Comparison of ENCODE assay signal across 12 mouse cellular contexts in the genomic region with DNA sequence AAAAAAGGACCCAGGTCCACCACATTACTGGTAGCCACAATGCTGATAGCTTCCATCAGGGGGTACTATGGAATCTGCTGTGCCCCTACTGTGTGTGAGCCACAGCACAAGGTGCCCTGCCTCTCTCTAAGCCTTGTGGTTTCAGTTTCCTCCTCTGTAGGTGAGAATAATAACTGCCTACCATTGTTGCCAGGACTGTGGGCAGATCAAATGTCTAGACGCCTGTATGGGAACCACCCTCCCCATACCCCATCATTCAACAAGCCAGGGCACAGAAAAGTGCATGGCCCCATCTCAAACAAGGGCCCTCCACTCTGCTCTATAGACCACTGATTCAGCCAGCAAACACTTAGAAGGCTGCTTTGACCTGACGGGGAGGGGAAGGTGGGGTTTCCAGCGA.
DNase-seq lines count a peak whose midpoint lies in the region; ATAC-seq and TF ChIP-seq lines count a peak whose summit lies in the region.
"Had no signal": no experiment of that assay in that cellular context is flagged by ENCODE, and none has a peak within 500 bp of the region (broad histone marks: within the 10 kb centered on the region; RNA-seq: fewer than 3 reads in every experiment).

No protein-coding gene starts in this region.

- peaks cover 72% of the 10 kb centered on the region for H3K4me1 ChIP-seq in hindbrain, embryonic 10.5 days (replicated peaks)
- peaks cover 49% of the 10 kb centered on the region for H3K4me1 ChIP-seq in hindbrain, embryonic 16.5 days (ENCODE audit: control insufficient read depth, insufficient read depth, low read depth, low read length)
- peaks cover 66% of the 10 kb centered on the region for H3K4me1 ChIP-seq in forebrain, embryonic 15.5 days
- H3K4me1 ChIP-seq in midbrain, embryonic 13.5 days (replicated peaks): peaks cover 71% of the 10 kb centered on the region
- 0 out of 2 replicates have a peak, but pooled peaks cover 3% of the 10 kb centered on the region for H3K4me1 ChIP-seq in stomach, postnatal 0 days (replicated peaks; ENCODE audit: control insufficient read depth, insufficient read depth)

- H3K9ac ChIP-seq in hindbrain, embryonic 16.5 days (ENCODE audit: low read depth, low read length): no peak overlapping the region
- no peak overlapping the region for H3K9ac ChIP-seq in forebrain, embryonic 15.5 days (replicated peaks)
- no peak overlapping the region for H3K9ac ChIP-seq in midbrain, embryonic 13.5 days (replicated peaks)
- H3K9ac ChIP-seq in stomach, postnatal 0 days (ENCODE audit: low read length): no peak overlapping the region

- ATAC-seq in hindbrain, embryonic 16.5 days: no peak
- no peak for ATAC-seq in forebrain, embryonic 15.5 days (replicated peaks)
- no peak for ATAC-seq in midbrain, embryonic 13.5 days
- no peak for ATAC-seq in stomach, postnatal 0 days (ENCODE audit: low FRiP score, low TSS enrichment)

- no peak for DNase-seq in hindbrain, embryonic 10.5 days (ENCODE audit: low spot score)
- peak; percentile 10 to 23 for DNase-seq in CD8-positive naive resting alpha-beta T cell, adult 2 months (ENCODE audit: low read depth in 2 of 2, low spot score in 2 of 2)
- no peak for DNase-seq in cerebellum, postnatal 36 days
- DNase-seq in layer of hippocampus, postnatal 36 days: no peak
- DNase-seq in stomach, postnatal 0 days (ENCODE audit: low spot score): no peak
- DNase-seq: cerebellum, adult 9-10 months; kidney, postnatal 14 days; liver; thymus, postnatal 4 days had no signal

- H3K9me3 ChIP-seq in hindbrain, embryonic 10.5 days: no peaks in the 10 kb centered on the region
- peaks cover 2% of the 10 kb centered on the region; the same call in 1 of the 2 replicates for H3K9me3 ChIP-seq in hindbrain, embryonic 16.5 days (ENCODE audit: control insufficient read depth, low read length)
- no peaks in the 10 kb centered on the region for H3K9me3 ChIP-seq in forebrain, embryonic 15.5 days
- H3K9me3 ChIP-seq in midbrain, embryonic 13.5 days: no peaks in the 10 kb centered on the region
- no peaks in the 10 kb centered on the region for H3K9me3 ChIP-seq in stomach, postnatal 0 days (ENCODE audit: control insufficient read depth, low read length)

- TF ChIP-seq EP300 in stomach, postnatal 0 days (optimal IDR thresholded peaks at IDR 0.05): no peak

- peaks cover 42% of the 10 kb centered on the region for H3K27me3 ChIP-seq in hindbrain, embryonic 10.5 days (ENCODE audit: insufficient read depth, poor library complexity, severe bottlenecking)
- H3K27me3 ChIP-seq in hindbrain, embryonic 16.5 days (replicated peaks; ENCODE audit: control insufficient read depth, insufficient read depth, low read length): no peaks in the 10 kb centered on the region
- H3K27me3 ChIP-seq in forebrain, embryonic 15.5 days: no peaks in the 10 kb centered on the region
- 0 out of 2 replicates have a peak, but pooled peaks cover 4% of the 10 kb centered on the region for H3K27me3 ChIP-seq in midbrain, embryonic 13.5 days
- no peaks in the 10 kb centered on the region for H3K27me3 ChIP-seq in stomach, postnatal 0 days (ENCODE audit: control insufficient read depth, insufficient read depth, low read length)

- no peak for TF ChIP-seq CTCF in stomach, postnatal 0 days (IDR thresholded peaks at IDR 0.05; ENCODE audit: low read depth)

- H3K4me3 ChIP-seq in hindbrain, embryonic 10.5 days: no peak overlapping the region
- H3K4me3 ChIP-seq in hindbrain, embryonic 16.5 days (ENCODE audit: low read length): no peak overlapping the region
- no peak overlapping the region for H3K4me3 ChIP-seq in forebrain, embryonic 15.5 days
- H3K4me3 ChIP-seq in midbrain, embryonic 13.5 days (replicated peaks): no peak overlapping the region
- H3K4me3 ChIP-seq in stomach, postnatal 0 days (ENCODE audit: low read depth, low read length): no peak overlapping the region

- peak overlapping the region; percentile 24 for H3K27ac ChIP-seq in hindbrain, embryonic 10.5 days
- no peak overlapping the region for H3K27ac ChIP-seq in hindbrain, embryonic 16.5 days (ENCODE audit: low read depth, low read length)
- H3K27ac ChIP-seq in forebrain, embryonic 15.5 days (replicated peaks): peak overlapping the region; percentile 62; the same call in 1 of the 2 replicates
- H3K27ac ChIP-seq in midbrain, embryonic 13.5 days: peak overlapping the region; percentile 80
- no peak overlapping the region for H3K27ac ChIP-seq in stomach, postnatal 0 days (replicated peaks)

- WGBS in hindbrain, embryonic 10.5 days: 52% methylated on average over 3 of the region's 3 CpGs
- WGBS in hindbrain, embryonic 16.5 days: 39% methylated on average over 3 of the region's 3 CpGs
- WGBS in forebrain, embryonic 15.5 days: 43% methylated on average over 3 of the region's 3 CpGs
- WGBS in midbrain, embryonic 13.5 days: 64% methylated on average over 3 of the region's 3 CpGs
- WGBS in stomach, postnatal 0 days: 60% methylated on average over 3 of the region's 3 CpGs

- no peak overlapping the region for H3K4me2 ChIP-seq in hindbrain, embryonic 16.5 days (ENCODE audit: low read length)
- H3K4me2 ChIP-seq in forebrain, embryonic 15.5 days (replicated peaks): no peak overlapping the region
- H3K4me2 ChIP-seq in midbrain, embryonic 13.5 days (replicated peaks): no peak overlapping the region
- no peak overlapping the region for H3K4me2 ChIP-seq in stomach, postnatal 0 days (replicated peaks; ENCODE audit: low read depth)

- no peaks in the 10 kb centered on the region for H3K36me3 ChIP-seq in hindbrain, embryonic 10.5 days
- no peaks in the 10 kb centered on the region for H3K36me3 ChIP-seq in hindbrain, embryonic 16.5 days (ENCODE audit: control insufficient read depth, insufficient read depth, low read length)
- H3K36me3 ChIP-seq in forebrain, embryonic 15.5 days: no peaks in the 10 kb centered on the region
- no peaks in the 10 kb centered on the region for H3K36me3 ChIP-seq in midbrain, embryonic 13.5 days
- H3K36me3 ChIP-seq in stomach, postnatal 0 days (ENCODE audit: control insufficient read depth, insufficient read depth, low read length): no peaks in the 10 kb centered on the region

Comparison
In these comparisons a context has a peak if more than half of its experiments do, and no peak if none do; other contexts are left out.
1. H3K27ac ChIP-seq: peak in hindbrain, embryonic 10.5 days (single experiment), forebrain, embryonic 15.5 days (single experiment) and midbrain, embryonic 13.5 days (single experiment); none in hindbrain, embryonic 16.5 days (single experiment) and stomach, postnatal 0 days (single experiment).
2. DNase-seq: peak in CD8-positive naive resting alpha-beta T cell, adult 2 months (2 of 2); none in hindbrain, embryonic 10.5 days (single experiment), cerebellum, postnatal 36 days (0 of 2), layer of hippocampus, postnatal 36 days (0 of 2) and stomach, postnatal 0 days (single experiment).